Mouse (Mus musculus) activated CD4-positive, CD25-positive, alpha-beta regulatory T cell, adult 4 months (primary cell): ENCODE results near the gene Gpr146. TPM values are rescaled to one million over a fixed set of nuclear protein-coding genes. Genes with fewer than 3 reads are reported as not detected.

Experiments
- ATAC-seq: one replicate; pipeline ENCODE4 v1.8.0; 2017
- polyA plus RNA-seq, 2 experiments: library from polyadenylated mRNA; unstranded; fragments of 100-300 nt; shearing (Covaris generic); gene quantifications; one replicate each; pipeline ENCODE4 v1.2.1; 2017

Gene Gpr146
- polyA plus RNA-seq, 2 experiments from 2014 or later = 8.1 to 8.8 TPM

DNA sequence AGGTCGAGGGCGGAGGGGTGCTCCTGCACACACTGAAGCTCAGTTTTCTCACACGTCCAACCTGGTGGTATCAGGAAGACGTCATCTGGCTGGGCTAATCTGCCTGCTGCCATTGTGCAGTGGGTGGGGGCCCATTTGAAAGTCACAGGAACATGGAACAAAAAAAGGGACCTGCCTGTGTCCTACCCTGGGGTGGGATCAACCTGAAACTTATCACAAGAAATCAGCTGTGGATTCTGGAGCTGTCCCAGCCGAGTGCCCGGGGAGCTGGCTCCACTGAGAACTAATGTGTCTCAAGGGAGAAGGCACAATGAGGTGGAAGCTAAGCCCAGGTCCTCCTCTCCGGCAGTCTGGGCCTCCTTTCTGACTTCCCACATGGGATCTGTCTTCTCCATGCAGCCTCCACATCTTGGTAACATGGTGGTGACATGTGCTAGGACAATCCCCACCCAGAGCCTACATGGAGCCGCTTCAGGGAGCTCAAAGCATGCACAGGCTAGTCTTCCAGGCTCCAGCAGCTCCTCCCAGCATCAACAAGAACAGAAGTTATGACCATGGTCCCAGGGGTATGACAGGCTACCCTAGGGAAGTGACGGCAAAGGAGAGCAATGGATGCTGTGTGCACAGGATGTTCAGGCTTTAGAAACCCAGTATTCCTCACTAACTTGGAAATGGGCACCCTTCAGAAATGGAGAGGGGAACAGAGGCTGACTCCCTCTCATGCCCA, 56.5 kb downstream of the Gpr146 start:
- ATAC-seq = no peak

DNA sequence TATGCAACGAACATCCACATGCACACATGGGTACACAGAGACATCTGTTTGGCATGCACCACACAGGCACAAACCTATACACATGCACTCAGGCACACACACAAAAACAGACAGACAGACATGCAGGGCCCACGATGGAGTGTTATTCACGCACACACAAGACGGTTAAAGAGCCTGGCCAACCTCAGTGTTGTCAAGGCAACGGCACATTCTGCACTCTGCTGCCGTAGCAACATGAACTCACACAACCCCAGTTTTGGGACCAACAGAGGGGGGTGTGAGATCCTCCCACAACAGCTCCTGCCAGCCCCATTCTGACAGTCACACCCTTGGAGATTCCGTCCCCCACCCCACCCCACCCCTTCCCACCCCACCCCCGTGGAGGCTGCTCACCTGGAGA, 57.4 kb downstream of the Gpr146 start:
- no peak for ATAC-seq

DNA sequence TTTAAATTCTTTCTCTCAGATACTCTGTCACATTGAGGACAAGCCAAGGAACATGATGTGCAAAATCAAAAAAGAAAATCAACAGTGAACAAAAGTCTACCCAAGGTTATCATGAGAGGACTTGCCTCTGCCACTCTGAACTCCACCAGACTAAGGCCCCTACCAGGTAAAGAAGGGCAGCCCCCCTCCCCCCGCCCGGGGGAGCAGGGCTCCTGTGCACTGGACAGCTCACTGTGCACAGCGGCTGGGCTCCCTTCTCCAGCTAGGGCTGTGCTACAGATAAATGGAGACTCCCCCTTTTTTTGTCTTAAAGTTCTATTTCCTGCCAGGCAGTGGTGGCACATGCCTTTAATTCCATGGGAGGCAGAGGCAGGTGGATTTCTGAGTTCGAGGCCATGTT, 60.3 kb downstream of the Gpr146 start:
- no peak for ATAC-seq

DNA sequence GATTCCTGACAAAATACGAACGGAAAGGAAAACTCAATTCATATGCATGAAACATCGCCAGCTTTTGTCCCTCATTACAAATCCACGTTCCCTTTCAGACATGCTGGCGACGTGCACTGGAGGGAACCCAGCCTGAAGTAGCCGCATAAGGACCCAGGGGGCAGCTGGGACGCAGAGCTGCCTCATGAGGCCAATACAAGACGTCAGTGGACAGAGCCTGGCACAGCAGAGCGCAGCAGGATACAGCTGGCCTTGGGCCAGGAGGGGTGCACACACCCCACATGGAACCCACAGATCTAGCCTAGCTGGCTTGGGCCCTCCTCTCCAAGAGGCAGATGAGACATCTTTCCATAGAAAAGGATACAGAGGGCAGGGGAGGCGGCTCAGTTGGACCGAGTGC, 60.9 kb downstream of the Gpr146 start:
- ATAC-seq = no peak

DNA sequence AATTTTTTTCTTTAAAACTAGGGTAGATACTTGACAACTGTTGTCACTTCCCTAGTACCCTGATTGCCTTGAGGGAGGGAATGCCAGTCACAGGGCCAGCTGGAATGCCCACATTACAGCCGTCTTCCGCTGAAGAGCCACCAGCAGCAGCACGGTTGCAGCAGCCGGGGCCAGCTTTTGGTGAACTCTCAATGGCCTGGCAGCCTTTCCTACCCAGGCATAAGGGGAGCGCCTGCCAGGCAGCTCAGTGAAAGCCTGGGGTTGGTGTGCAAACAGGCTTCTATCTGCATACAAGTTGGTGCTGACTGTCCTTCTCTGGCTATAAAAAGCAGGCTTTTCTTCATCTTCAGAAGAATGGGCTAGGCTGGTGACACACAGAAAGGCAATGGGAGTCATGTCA, 63.0 kb downstream of the Gpr146 start:
- ATAC-seq = no peak

DNA sequence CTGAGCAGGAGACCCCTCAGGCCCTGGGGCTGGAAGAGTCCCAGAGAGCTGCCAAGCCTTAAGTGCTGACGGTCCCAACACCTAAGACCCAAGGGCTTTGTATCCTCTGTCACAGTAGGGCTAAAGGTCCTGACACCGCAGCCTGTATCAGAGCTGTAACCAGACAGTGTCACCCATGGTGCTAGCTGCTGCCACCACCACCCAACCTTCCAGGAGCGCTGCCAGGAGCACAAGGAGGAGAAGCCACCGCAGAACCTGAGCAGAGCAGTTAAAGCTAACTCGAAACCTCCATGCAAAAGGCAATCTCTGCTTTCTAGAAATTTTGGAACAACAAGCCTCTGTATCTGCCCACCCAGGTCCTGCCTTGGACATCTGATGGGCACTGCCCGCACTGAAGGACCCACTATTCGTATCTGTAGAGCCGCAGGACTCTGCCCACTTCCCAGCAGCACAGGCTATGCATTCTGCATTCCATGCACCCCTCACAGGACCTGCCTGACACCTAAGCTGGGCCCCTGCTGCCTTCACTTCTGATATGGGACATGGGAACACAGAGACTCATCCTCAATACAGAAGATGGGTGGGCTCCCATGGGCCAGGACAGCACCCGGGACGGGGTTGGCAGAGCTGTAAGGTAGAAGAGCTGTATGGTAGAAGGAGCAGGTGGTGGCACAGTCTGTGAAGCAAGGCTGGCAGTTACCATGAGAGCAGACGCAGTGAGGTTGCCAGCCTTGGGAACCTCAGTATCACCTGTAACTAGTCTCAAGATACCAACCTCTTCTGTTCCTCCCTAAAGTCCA, 63.6 kb downstream of the Gpr146 start:
- no peak for ATAC-seq

DNA sequence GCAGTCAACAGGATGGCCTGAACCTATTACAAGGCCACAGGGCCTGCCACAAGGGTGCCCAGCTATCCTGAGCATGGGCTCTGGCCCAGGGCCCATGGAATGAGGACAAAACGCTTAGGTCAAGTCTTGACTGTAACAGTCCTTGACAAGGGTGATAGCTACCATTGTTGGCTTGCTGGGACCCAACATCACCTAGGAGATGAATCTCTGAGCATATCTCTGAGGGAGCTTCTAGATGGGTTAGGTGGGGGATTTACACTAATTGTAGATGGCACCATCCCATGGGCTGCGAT, 64.2 kb downstream of the Gpr146 start:
- ATAC-seq = no peak

DNA sequence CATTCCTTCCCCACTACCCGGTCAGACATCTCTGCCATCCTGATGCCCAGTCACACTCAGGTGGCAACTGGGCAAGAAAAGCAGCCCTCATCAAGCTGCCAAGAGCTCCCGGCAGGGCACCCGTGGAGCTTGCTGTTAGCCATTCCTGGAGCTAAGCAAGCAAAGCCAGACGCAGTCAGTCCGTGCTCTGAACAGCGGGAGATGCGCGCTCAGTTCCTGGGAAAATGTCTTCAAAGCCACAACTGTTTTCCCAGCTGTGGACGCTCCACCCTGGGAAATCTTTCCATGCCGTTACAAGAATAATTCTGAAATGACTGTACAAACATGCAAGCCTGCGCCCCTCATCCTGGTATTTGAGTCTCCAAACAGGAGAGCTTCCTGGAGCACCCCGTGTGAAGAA, 64.9 kb downstream of the Gpr146 start:
- ATAC-seq = no peak

DNA sequence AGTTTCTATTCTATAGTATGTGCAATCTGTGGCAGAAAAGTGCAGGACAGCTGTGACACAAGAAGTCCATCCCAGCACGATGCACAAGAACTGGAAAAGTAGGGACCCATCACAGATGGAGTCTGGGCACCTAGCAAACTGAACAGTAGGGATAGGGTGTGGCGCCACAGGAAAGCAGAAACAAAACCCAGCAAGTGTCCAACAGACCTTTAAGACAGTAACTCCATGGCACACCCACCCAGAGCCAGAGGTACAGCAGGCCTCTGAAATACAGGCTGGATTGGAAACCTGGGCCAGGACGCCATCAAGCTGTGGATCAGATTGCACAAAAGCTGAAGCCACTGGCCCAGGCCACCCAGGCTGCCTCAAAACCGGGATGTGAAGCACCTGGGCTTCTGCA, 65.5 kb downstream of the Gpr146 start:
- ATAC-seq = no peak

DNA sequence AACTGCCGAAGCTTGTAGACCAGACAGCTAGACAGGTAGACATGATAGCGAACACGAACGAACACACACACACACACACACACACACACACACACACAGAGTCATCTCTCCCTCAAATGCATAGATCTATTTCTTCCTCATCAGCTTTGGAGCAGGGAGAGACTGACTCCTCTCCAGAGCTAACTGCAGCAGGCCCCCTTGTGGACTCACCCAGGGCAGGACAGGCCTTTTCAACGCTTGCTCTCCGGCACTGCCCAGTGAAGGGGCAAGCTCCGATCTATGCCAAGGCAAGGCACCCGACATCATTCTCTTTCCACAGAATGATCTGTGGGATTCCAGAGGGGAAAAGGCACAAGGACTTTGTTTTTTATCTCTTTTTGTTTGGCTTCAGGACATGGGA, 67.8 kb downstream of the Gpr146 start:
- no peak for ATAC-seq

Other genes with a start within 250 kb of the Gpr146 start
- 1 to 10 TPM; 2.6 to 5.4 TPM for gene Prkar1b, start 227.7 kb upstream of the Gpr146 start, polyA plus RNA-seq
- 10 to 100 TPM in 1 of 2 experiments, 1 to 10 TPM in 1; 9.3 to 14.7 TPM for gene Dnaaf5, start 227.5 kb upstream of the Gpr146 start, polyA plus RNA-seq
- 10 to 100 TPM; 29.3 to 33.5 TPM for gene Sun1, start 177.1 kb upstream of the Gpr146 start, polyA plus RNA-seq
- gene Get4, start 125.4 kb upstream of the Gpr146 start, polyA plus RNA-seq = 10 to 100 TPM; 14.9 to 18.2 TPM
- 1 to 10 TPM; 3.5 to 5.7 TPM for gene Adap1, start 52.1 kb upstream of the Gpr146 start, polyA plus RNA-seq
- gene Cox19, start 26.3 kb upstream of the Gpr146 start, polyA plus RNA-seq = 10 to 100 TPM; 62.8 to 67.6 TPM
- not detected for gene Cyp2w1, start 25.1 kb upstream of the Gpr146 start, polyA plus RNA-seq
- gene C130050O18Rik, start 27.6 kb downstream of the Gpr146 start, polyA plus RNA-seq = not detected
- not detected for gene Gper1, start 45.5 kb downstream of the Gpr146 start, polyA plus RNA-seq
- 1 to 10 TPM; 7.1 to 7.5 TPM for gene 3110082I17Rik, start 82.8 kb downstream of the Gpr146 start, polyA plus RNA-seq
- gene Zfand2a, start 106.9 kb downstream of the Gpr146 start, polyA plus RNA-seq = 1 to 10 TPM; 6.2 to 6.9 TPM
- not detected for gene Uncx, start 165.8 kb downstream of the Gpr146 start, polyA plus RNA-seq